Mouse (Mus musculus) forebrain, embryonic 13.5 days (tissue): ENCODE measurements around the gene Gpr158. TPM values are rescaled to one million over a fixed set of nuclear protein-coding genes. Genes with fewer than 3 reads are reported as not detected.
A peak's percentile ranks its signal among the peaks of the same experiment; 100 is the strongest.
"Not testable (repeated sequence)": the region's sequence is repeated elsewhere in the genome, so short reads cannot be mapped to it uniquely, and the experiment has no call there.

Source experiments
- ATAC-seq: fragments of 200-750 bp; cut with Nextera tagmentation; 2 replicates; pipeline ENCODE4 v1.8.0; 2017
- H3K27ac ChIP-seq: fragments of 300-500 bp; sonication (generic); 2 replicates; pipeline ENCODE4 v1.5.1; 2015; ENCODE audit warnings: inconsistent platforms, mild to moderate bottlenecking, moderate library complexity
- H3K27me3 ChIP-seq: fragments of 300-500 bp; sonication (generic); 2 replicates; pipeline ENCODE4 v1.6.1; 2015; ENCODE audit warnings: mild to moderate bottlenecking, inconsistent platforms
- H3K36me3 ChIP-seq: fragments of 300-500 bp; sonication (generic); 2 replicates; pipeline ENCODE4 v1.6.1; 2015; ENCODE audit warnings: mild to moderate bottlenecking, inconsistent platforms; ENCODE audit not compliant: poor library complexity, severe bottlenecking
- H3K4me1 ChIP-seq: fragments of 300-500 bp; sonication (generic); 2 replicates; pipeline ENCODE4 v1.6.1; 2015; ENCODE audit warnings: inconsistent platforms
- H3K4me2 ChIP-seq: fragments of 300-500 bp; sonication (generic); 2 replicates; pipeline ENCODE4 v1.6.1; 2015; ENCODE audit warnings: inconsistent platforms, mild to moderate bottlenecking, moderate library complexity
- H3K4me3 ChIP-seq: fragments of 300-500 bp; sonication (generic); 2 replicates; pipeline ENCODE4 v1.5.1; 2015; ENCODE audit warnings: mild to moderate bottlenecking, inconsistent platforms
- H3K9ac ChIP-seq: fragments of 300-500 bp; sonication (generic); 2 replicates; pipeline ENCODE4 v1.6.1; 2015; ENCODE audit warnings: mild to moderate bottlenecking, inconsistent platforms
- H3K9me3 ChIP-seq: fragments of 300-500 bp; sonication (generic); replicated peaks from 2 replicates; pipeline ENCODE4 v1.6.1; 2016; ENCODE audit warnings: inconsistent platforms
- WGBS: fragments of 180-500 bp; shearing (Covaris S2); methylation state at CpG from one replicate; pipeline ENCODE4 v1.1.7; 2015; 5-methylcytosine and 5-hydroxymethylcytosine counted together
- polyA plus RNA-seq: library from polyadenylated mRNA; unstranded; fragments of >200 nt; fragmentation: Nextera tagmentation; extraction: Ambion mirVana; gene quantifications from 2 replicates; pipeline ENCODE4 v1.2.1, GENCODE M21; 2015

The Gpr158 gene
- polyA plus RNA-seq, 1 experiment from 2014 or later: 0.99 TPM

DNA sequence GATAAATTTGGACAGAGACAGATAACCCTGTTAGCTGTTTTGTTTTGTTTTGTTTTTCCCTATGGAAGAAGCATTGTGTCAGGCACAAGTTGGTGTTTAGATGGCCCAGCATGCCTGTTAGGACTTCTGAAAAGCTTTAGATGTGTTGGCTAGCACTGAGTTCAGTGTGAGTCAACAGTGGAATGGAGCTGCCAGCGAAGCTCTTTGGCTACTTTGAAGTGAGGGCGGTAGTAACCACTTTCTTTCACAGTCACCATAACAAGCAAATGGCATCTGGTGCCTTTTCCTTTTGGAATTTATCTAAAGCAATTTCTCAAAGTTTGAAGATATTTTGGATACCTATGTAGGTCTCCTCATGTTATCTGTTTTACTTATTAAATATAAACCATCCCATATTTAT lies 62.9 kb downstream of the Gpr158 start:
- Histone ChIP-seq H3K4me2 (no peak overlapping the region), H3K9me3 (no peaks in the 10 kb centered on the region), H3K36me3 (no peaks in the 10 kb centered on the region), H3K4me3 (no peak overlapping the region), H3K27me3 (no peaks in the 10 kb centered on the region), H3K9ac (no peak overlapping the region), H3K27ac (no peak overlapping the region), H3K4me1 (no peaks in the 10 kb centered on the region)
- WGBS: 79% methylated on average over 2 of the region's 2 CpGs
- no peak for ATAC-seq

DNA sequence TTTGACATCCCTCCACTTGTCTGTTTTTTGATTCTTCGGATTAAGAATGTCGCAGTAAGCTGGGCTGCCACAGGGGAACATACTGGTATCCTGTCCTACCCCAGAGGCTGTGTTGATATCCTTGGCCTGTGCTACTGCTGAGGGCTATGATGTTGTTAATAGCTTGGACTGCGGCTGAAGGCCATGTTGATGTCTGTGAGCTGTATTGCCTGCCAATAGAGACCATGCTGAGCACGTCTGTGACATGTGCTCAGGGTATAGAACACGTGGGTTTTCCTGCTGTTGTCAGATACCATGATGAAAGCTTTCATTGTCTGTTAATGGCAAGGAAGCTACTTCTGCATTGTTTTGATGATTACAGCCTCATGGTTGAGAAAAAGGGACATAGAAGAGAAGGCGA lies 63.8 kb downstream of the Gpr158 start:
- Histone ChIP-seq H3K4me2 (no peak overlapping the region), H3K9ac (no peak overlapping the region), H3K9me3 (no peaks in the 10 kb centered on the region), H3K27ac (no peak overlapping the region), H3K4me1 (no peaks in the 10 kb centered on the region), H3K27me3 (no peaks in the 10 kb centered on the region), H3K4me3 (no peak overlapping the region), H3K36me3 (no peaks in the 10 kb centered on the region)
- 49% methylated on average over 6 of the region's 6 CpGs for WGBS
- ATAC-seq: peak; percentile 77; the same call in 1 of the 2 replicates

DNA sequence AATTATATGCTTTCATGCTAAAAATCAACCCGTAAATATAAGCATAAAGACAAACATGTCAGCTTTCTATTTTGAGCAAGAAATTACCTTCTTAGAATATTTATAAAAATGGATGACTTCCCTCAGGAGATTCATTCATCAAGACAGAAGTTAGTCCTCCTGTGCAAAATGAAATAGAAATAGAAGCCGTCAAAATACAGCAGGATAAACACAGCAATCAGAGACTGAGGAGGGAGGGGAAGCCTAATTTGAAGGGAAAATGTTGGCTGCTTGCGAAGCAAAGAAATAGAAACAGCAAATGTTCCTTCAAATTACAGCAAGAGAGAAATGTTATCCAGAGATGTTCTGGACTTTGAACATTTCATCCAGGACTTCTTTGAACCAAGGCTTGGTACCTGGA lies 72.3 kb downstream of the Gpr158 start:
- Histone ChIP-seq H3K27ac (no peak overlapping the region), H3K4me3 (no peak overlapping the region), H3K4me1 (no peaks in the 10 kb centered on the region), H3K36me3 (no peaks in the 10 kb centered on the region), H3K4me2 (no peak overlapping the region), H3K9me3 (no peaks in the 10 kb centered on the region), H3K9ac (no peak overlapping the region), H3K27me3 (no peaks in the 10 kb centered on the region)
- ATAC-seq: no peak
- WGBS: 78% methylated on average over 3 of the region's 3 CpGs

DNA sequence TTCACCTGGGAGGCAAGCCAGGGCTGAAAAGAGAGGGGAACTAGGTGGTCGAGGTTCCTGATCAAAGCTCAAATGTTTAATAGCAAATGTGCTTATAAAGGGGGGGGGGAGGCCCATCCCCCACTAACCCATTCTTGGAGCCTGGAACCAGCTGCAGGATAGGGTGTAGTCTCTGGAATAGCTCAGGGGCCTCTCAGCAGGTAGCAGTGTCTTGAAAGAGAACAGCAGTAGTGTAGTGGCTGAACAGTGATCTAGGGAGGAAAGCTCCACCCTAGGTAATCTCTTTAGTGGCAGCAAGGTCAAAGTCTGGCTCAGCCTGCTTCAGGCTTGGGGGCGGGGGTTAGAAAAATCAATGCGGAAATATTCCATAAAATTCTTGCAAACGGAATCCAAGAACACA lies 93.3 kb downstream of the Gpr158 start:
- WGBS: 89% methylated on average over 4 of the region's 4 CpGs
- not testable (repeated sequence) for ATAC-seq, H3K27me3 ChIP-seq, H3K9me3 ChIP-seq, H3K4me2 ChIP-seq, H3K4me1 ChIP-seq, H3K9ac ChIP-seq, H3K27ac ChIP-seq, H3K36me3 ChIP-seq, H3K4me3 ChIP-seq

DNA sequence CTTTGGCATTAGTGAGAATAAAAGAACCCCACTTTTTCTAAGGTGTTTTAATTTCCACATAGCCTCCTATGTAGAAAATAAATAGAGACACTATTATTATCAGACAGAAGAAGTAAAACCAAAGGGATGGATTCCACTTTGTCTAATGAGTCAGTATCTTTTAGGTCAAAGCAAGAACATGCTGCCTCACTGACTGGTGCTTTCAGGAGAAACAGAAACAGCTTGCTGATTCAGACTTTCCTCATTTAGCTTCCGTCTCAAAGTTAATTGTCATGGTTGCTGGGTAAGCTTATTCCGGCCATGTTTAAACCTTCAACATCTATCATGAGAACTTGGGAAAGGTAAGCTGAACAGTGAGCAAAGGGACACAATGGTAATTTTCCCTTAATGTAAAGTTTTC lies 107.6 kb downstream of the Gpr158 start:
- Histone ChIP-seq H3K9me3 (no peaks in the 10 kb centered on the region), H3K9ac (no peak overlapping the region), H3K4me2 (no peak overlapping the region), H3K36me3 (no peaks in the 10 kb centered on the region), H3K4me1 (no peaks in the 10 kb centered on the region), H3K4me3 (no peak overlapping the region), H3K27ac (no peak overlapping the region), H3K27me3 (no peaks in the 10 kb centered on the region)
- no peak for ATAC-seq
- WGBS: 93% methylated on average over 2 of the region's 2 CpGs

DNA sequence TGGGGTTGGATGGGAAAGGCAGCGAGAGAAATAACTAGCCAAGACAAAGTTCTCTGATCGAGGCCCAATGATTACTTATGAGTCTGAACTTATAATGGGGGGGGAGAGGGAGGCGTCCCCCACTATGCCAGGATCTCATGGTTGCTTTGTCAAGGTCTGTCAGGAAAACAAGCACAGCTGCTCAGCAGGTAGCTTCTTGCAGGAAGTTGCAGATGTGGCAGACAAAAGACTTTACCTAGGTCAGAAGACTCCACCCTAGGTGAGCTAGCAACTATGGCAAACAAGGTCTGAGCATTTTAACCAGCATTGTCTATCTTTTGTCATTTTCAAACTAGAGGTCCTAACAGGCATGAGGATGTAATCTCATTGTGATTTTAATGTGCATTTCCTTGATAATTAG lies 129.5 kb downstream of the Gpr158 start:
- H3K4me1 ChIP-seq: no peaks in the 10 kb centered on the region
- H3K4me2 ChIP-seq: no peak overlapping the region
- no peaks in the 10 kb centered on the region for H3K9me3 ChIP-seq
- H3K36me3 ChIP-seq: no peaks in the 10 kb centered on the region
- WGBS: 84% methylated on average over 3 of the region's 3 CpGs
- H3K9ac ChIP-seq: no peak overlapping the region
- no peak for ATAC-seq
- no peak overlapping the region for H3K27ac ChIP-seq
- no peak overlapping the region for H3K4me3 ChIP-seq
- no peaks in the 10 kb centered on the region for H3K27me3 ChIP-seq

DNA sequence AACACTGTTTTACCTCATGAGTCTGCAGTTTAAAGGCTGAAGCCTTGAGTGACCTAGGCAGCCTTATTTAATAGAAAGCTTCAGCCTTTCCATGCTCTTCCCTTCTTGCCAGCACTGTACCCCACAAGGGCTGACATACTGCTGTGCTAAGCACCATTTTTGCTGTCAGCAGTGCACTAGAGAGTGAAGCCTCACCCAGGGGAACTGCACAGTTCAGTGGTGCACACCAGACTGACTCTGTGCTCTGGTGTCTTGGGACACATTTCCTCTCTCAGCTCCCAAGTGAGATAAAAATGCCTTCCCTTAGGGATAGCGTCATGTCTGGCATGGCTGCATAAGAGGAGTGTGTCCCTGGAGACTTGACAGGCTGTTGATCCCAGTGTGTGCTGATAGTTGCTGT lies 130.6 kb downstream of the Gpr158 start:
- H3K4me1 ChIP-seq: no peaks in the 10 kb centered on the region
- no peaks in the 10 kb centered on the region for H3K36me3 ChIP-seq
- no peak overlapping the region for H3K9ac ChIP-seq
- H3K4me3 ChIP-seq: no peak overlapping the region
- no peak overlapping the region for H3K4me2 ChIP-seq
- ATAC-seq: no peak
- no peak overlapping the region for H3K27ac ChIP-seq
- H3K27me3 ChIP-seq: no peaks in the 10 kb centered on the region
- no peaks in the 10 kb centered on the region for H3K9me3 ChIP-seq
- 86% methylated on average over 1 of the region's 1 CpGs for WGBS

DNA sequence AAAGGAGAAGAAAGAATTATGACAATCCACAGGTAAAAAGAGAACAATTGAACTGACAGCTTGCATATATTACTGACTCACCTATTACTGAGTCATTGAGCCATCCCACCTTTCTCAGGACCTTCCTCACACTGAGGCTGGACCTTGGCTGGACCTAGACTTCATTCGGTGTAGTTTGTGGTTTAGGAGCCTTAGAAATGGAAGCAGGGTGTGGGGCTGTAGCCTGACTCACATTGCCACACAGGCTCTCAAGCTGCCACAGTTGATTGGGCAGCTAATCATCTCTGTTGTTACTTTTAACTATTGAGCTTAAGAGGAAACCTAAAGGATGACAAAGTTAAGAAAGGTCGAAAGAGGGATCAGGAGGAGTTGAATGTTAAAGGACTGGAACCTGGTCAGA lies 132.1 kb downstream of the Gpr158 start:
- Histone ChIP-seq H3K27me3 (no peaks in the 10 kb centered on the region), H3K4me3 (no peak overlapping the region), H3K4me2 (no peak overlapping the region), H3K4me1 (no peaks in the 10 kb centered on the region), H3K36me3 (no peaks in the 10 kb centered on the region), H3K9ac (no peak overlapping the region), H3K27ac (no peak overlapping the region), H3K9me3 (no peaks in the 10 kb centered on the region)
- no peak for ATAC-seq
- WGBS: 79% methylated on average over 2 of the region's 2 CpGs

DNA sequence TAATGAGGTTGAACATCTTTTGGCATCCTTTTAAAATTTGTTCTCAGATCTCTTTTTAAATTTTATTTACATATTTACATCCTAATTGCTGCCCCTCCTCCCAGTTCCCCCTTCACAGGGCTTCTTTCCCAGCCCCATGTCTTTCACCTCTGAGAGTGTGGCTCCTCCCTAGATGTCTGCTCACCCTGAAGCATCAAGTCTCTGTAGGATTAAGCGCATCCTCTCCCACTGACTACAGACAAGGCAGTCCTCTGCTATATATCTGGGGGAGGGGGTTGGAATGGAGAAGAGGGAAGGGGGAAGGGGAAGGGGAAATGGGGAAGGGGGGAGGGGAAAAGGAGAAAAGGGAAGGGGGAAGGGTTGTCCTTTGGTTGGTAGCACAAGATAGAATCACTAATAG lies 140.1 kb downstream of the Gpr158 start:
- H3K4me1 ChIP-seq: no peaks in the 10 kb centered on the region
- H3K27ac ChIP-seq: no peak overlapping the region
- no peak overlapping the region for H3K9ac ChIP-seq
- no peaks in the 10 kb centered on the region for H3K27me3 ChIP-seq
- H3K4me2 ChIP-seq: no peak overlapping the region
- no peaks in the 10 kb centered on the region for H3K36me3 ChIP-seq
- no peaks in the 10 kb centered on the region for H3K9me3 ChIP-seq
- no peak for ATAC-seq
- WGBS: 76% methylated on average over 1 of the region's 1 CpGs
- no peak overlapping the region for H3K4me3 ChIP-seq

DNA sequence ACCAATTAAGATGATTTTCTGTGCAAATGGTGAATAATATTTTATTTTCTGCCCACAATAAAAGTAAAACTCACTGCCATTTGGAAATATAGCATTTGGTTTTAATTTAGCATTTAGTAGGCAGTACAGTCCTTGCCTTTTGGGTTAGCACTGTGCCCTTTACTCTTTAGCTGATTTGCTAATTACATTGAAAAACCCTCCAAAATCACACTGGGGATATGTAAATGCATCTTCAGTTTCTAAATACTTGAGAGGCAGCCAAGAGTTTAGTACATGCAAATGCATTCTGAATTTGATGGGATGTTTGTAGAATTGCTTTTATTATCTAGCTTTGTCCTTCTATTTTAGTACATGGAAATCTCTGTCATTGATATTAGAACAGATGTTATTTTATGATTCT lies 163.4 kb downstream of the Gpr158 start:
- no peaks in the 10 kb centered on the region for H3K36me3 ChIP-seq
- H3K4me3 ChIP-seq: no peak overlapping the region
- H3K4me2 ChIP-seq: no peak overlapping the region
- no peaks in the 10 kb centered on the region for H3K4me1 ChIP-seq
- H3K27me3 ChIP-seq: no peaks in the 10 kb centered on the region
- H3K27ac ChIP-seq: no peak overlapping the region
- H3K9ac ChIP-seq: no peak overlapping the region
- H3K9me3 ChIP-seq: no peaks in the 10 kb centered on the region
- 0 out of 2 replicates have a peak, but pooled peaks have one; percentile 57 for ATAC-seq

DNA sequence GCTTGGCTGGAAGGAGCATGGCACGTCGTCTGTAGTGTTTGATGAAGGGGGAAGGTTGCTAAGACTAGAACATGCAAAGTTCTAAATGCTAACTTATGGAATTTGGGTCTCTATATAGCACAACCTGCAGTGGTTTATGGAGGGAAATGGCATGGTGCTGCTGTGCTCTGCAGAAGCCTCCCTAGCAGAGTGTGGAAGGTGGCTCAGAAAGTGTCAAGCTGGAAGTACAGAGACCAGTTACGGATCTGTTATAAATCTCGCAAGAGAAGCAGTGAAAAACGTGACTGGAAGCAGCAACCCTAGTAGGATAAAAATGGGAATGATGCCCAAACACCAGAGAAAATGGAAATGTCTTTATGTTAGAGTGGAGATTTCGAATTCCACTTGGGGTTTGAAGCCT lies 251.8 kb downstream of the Gpr158 start:
- Histone ChIP-seq H3K27me3 (no peaks in the 10 kb centered on the region), H3K4me2 (no peak overlapping the region), H3K9ac (no peak overlapping the region), H3K4me3 (no peak overlapping the region), H3K36me3 (no peaks in the 10 kb centered on the region), H3K27ac (no peak overlapping the region), H3K4me1 (no peaks in the 10 kb centered on the region), H3K9me3 (no peaks in the 10 kb centered on the region)
- WGBS: 82% methylated on average over 6 of the region's 6 CpGs
- ATAC-seq: no peak

DNA sequence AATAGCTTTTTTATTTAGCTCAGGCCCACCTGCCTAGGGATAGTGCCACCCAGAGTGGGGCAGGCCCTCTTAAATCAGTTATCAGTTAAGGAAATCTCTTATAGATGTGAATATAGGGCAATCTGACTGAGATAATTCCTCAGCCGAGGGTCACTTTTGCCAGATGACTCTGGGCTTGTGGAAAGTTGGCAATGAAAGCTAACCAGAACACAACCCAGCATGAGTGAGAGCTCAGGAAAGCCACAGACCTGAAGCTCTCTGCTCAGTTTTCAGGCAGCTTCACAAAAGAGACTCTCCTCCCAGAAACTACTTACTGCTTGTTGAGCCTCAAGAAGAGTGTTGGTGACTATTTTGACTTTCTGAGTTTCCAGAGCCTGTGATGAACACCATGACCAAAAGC lies 264.8 kb downstream of the Gpr158 start:
- ATAC-seq: no peak

DNA sequence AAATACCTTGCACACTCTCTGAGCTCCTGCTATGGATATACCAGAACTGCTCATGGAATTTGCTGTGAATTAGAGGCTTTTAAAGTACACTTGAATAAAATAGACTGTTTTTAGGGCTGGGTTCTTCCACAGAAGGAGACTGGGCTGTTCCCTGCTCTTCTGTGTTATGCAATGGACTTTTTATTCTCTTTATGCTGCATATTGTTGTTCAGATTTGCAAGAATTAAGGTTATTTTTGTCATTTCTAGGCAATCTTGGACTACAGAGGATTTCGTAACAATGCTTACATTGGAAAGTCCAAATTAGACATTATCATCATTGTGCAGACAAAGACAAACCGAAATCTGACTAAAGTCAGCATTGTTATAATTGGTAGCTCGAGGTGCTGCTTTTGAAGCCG lies 298.4 kb downstream of the Gpr158 start:
- WGBS: 79% methylated on average over 4 of the region's 4 CpGs
- no peak for ATAC-seq
- Histone ChIP-seq H3K27ac (no peak overlapping the region), H3K4me1 (no peaks in the 10 kb centered on the region), H3K27me3 (no peaks in the 10 kb centered on the region), H3K36me3 (no peaks in the 10 kb centered on the region), H3K9me3 (no peaks in the 10 kb centered on the region), H3K4me2 (no peak overlapping the region), H3K9ac (no peak overlapping the region), H3K4me3 (no peak overlapping the region)

More for the DNA sequence above, 264.8 kb downstream of the Gpr158 start:
- Histone ChIP-seq H3K36me3 (no peaks in the 10 kb centered on the region), H3K4me1 (no peaks in the 10 kb centered on the region), H3K4me2 (no peak overlapping the region), H3K9me3 (no peaks in the 10 kb centered on the region), H3K9ac (no peak overlapping the region), H3K27me3 (no peaks in the 10 kb centered on the region), H3K27ac (no peak overlapping the region), H3K4me3 (no peak overlapping the region)
- 79% methylated on average over 1 of the region's 1 CpGs for WGBS
